Mouse (Mus musculus) hindbrain, postnatal 0 days (tissue): ENCODE data around the gene 2210016L21Rik. TPM values are rescaled to one million over a fixed set of nuclear protein-coding genes. Genes with fewer than 3 reads are reported as not detected.

Experiments
- ATAC-seq: fragments of 200-750 bp; cut with Nextera tagmentation; 2 replicates; pipeline ENCODE4 v1.8.0; 2017; ENCODE audit warnings: mild to moderate bottlenecking, moderate TSS enrichment, moderate library complexity
- DNase-seq: peaks from one replicate; pipeline ENCODE4 v3.0.0-alpha.2; 2015; ENCODE audit warnings: low spot score
- H3K27ac ChIP-seq: fragments of 300-500 bp; sonication (generic); 2 replicates; pipeline ENCODE4 v1.5.1; 2014; ENCODE audit warnings: mild to moderate bottlenecking
- H3K27me3 ChIP-seq: fragments of 300-500 bp; sonication (generic); 2 replicates; pipeline ENCODE4 v1.6.1; 2014; ENCODE audit warnings: low read length, mixed read lengths; ENCODE audit not compliant: insufficient read depth
- H3K36me3 ChIP-seq: fragments of 300-500 bp; sonication (generic); 2 replicates; pipeline ENCODE4 v1.6.1; 2014; ENCODE audit warnings: low read length, mixed read lengths; ENCODE audit not compliant: insufficient read depth
- H3K4me1 ChIP-seq: fragments of 300-500 bp; sonication (generic); 2 replicates; pipeline ENCODE4 v1.6.1; 2014; ENCODE audit warnings: antibody characterized with exemption, low read length, mixed read lengths; ENCODE audit not compliant: insufficient read depth
- H3K4me2 ChIP-seq: fragments of 300-500 bp; sonication (generic); 2 replicates; pipeline ENCODE4 v1.6.1; 2014; ENCODE audit warnings: low read depth, mild to moderate bottlenecking, low read length, moderate library complexity, mixed read lengths
- H3K4me3 ChIP-seq: fragments of 300-500 bp; sonication (generic); 2 replicates; pipeline ENCODE4 v1.5.1; 2014; ENCODE audit warnings: low read length
- H3K9ac ChIP-seq: fragments of 300-500 bp; sonication (generic); replicated peaks from 2 replicates; pipeline ENCODE4 v1.6.1; 2014; ENCODE audit warnings: mild to moderate bottlenecking, low read length, moderate library complexity, mixed read lengths
- H3K9me3 ChIP-seq: fragments of 300-500 bp; sonication (generic); 2 replicates; pipeline ENCODE4 v1.6.1; 2016; ENCODE audit warnings: low read length, mixed read lengths
- CTCF ChIP-seq: IDR thresholded peaks from 2 replicates; pipeline ENCODE4 v1.5.1; 2016; ENCODE audit warnings: antibody characterized with exemption, control low read depth, low read depth
- WGBS: fragments of 180-500 bp; shearing (Covaris S2); extraction: QIAGEN DNeasy Blood & Tissue Kit; methylation state at CpG from one replicate; pipeline ENCODE4 v1.1.7; 2014; 5-methylcytosine and 5-hydroxymethylcytosine counted together
- polyA plus RNA-seq: library from polyadenylated mRNA; unstranded; fragments of >200 nt; fragmentation: Nextera tagmentation; extraction: Ambion mirVana; gene quantifications from 2 replicates; pipeline ENCODE4 v1.2.1, GENCODE M21; 2015
- total RNA-seq: library from RNA; depleted of rRNA; stranded (reverse); fragments of >200 nt; gene quantifications from 2 replicates; pipeline ENCODE4 v1.2.3, GENCODE M21; 2014; rRNA removed

2210016L21Rik gene
- total and polyA plus RNA-seq, 2 experiments from 2014 or later = 53.0 to 178 TPM

DNA sequence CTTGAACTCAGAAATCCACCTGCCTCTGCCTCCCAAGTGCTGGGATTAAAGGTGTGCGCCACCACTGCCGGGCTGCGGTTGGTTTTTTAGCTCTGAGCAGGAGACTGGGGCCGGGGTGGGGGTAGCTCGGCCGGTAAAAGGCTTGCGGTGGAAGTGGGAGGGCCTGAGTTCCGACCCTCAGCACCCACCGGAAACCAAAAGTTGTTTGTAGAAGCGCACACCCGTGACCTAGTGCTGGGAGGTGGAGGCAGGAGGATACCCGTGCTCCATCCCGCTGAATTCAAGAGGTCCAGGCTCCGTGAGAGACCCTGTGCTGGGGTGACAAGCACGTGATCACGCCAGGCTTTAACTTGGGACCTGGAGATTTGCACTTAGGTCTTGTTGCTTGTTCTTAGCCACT, 54.5 kb downstream of the 2210016L21Rik start:
- no peaks in the 10 kb centered on the region for H3K27me3 ChIP-seq
- no peaks in the 10 kb centered on the region for H3K36me3 ChIP-seq
- WGBS = 80% methylated on average over 16 of the region's 16 CpGs
- TF ChIP-seq CTCF = no peak
- DNase-seq (no peak), ATAC-seq (no peak)
- H3K9me3 ChIP-seq = no peaks in the 10 kb centered on the region
- H3K9ac ChIP-seq = no peak overlapping the region
- no peak overlapping the region for H3K4me3 ChIP-seq
- no peaks in the 10 kb centered on the region for H3K4me1 ChIP-seq
- H3K27ac ChIP-seq = no peak overlapping the region
- H3K4me2 ChIP-seq = no peak overlapping the region

GRCm38 (mm10) chr5:114997327-114997726, 55.4 kb downstream of the 2210016L21Rik start:
- Histone ChIP-seq H3K4me3 (no peak overlapping the region), H3K9ac (no peak overlapping the region), H3K4me2 (no peak overlapping the region), H3K4me1 (no peaks in the 10 kb centered on the region), H3K9me3 (no peaks in the 10 kb centered on the region), H3K27me3 (no peaks in the 10 kb centered on the region), H3K36me3 (no peaks in the 10 kb centered on the region), H3K27ac (no peak overlapping the region)
- 79% methylated on average over 6 of the region's 6 CpGs for WGBS
- DNase-seq = no peak
- no peak for TF ChIP-seq CTCF
- no peak for ATAC-seq

Other genes starting within 250 kb of the 2210016L21Rik start
- gene Tchp, start 234.4 kb upstream of the 2210016L21Rik start, total RNA-seq = 9.0 and 12.7 TPM in 2 replicates
- gene Tchp, start 234.4 kb upstream of the 2210016L21Rik start, polyA plus RNA-seq = 14.4 and 15.6 TPM in 2 replicates
- gene Ankrd13a, start 167.5 kb upstream of the 2210016L21Rik start, total RNA-seq = 44.7 and 55.1 TPM in 2 replicates
- 30.7 and 31.4 TPM in 2 replicates for gene Ankrd13a, start 167.5 kb upstream of the 2210016L21Rik start, polyA plus RNA-seq
- 41.2 and 43.5 TPM in 2 replicates for gene Git2, start 166.6 kb upstream of the 2210016L21Rik start, total RNA-seq
- 34.4 and 36.4 TPM in 2 replicates for gene Git2, start 166.6 kb upstream of the 2210016L21Rik start, polyA plus RNA-seq
- gene 1500011B03Rik, start 118.7 kb upstream of the 2210016L21Rik start, total RNA-seq = 250 and 316 TPM in 2 replicates
- 354 and 366 TPM in 2 replicates for gene 1500011B03Rik, start 118.7 kb upstream of the 2210016L21Rik start, polyA plus RNA-seq
- not detected in 2 replicates for gene 4930519G04Rik, start 88.5 kb upstream of the 2210016L21Rik start, total RNA-seq
- not detected in 2 replicates for gene 4930519G04Rik, start 88.5 kb upstream of the 2210016L21Rik start, polyA plus RNA-seq
- gene Gm9936, start 83.5 kb upstream of the 2210016L21Rik start, total RNA-seq = 3.5 and 3.9 TPM in 2 replicates
- gene Gm9936, start 83.5 kb upstream of the 2210016L21Rik start, polyA plus RNA-seq = 2.4 and 2.8 TPM in 2 replicates
- 6.3 and 6.9 TPM in 2 replicates for gene Oasl2, start 45.2 kb upstream of the 2210016L21Rik start, total RNA-seq
- gene Oasl2, start 45.2 kb upstream of the 2210016L21Rik start, polyA plus RNA-seq = 4.7 and 6.1 TPM in 2 replicates
- gene Oasl1, start 18.9 kb upstream of the 2210016L21Rik start, total RNA-seq = 0.63 and 1.0 TPM in 2 replicates
- 0.25 and 0.32 TPM in 2 replicates for gene Oasl1, start 18.9 kb upstream of the 2210016L21Rik start, polyA plus RNA-seq
- not detected in 2 replicates for gene Hnf1a, start 28.9 kb downstream of the 2210016L21Rik start, total RNA-seq
- 0.05 TPM in 2 replicates for gene Hnf1a, start 28.9 kb downstream of the 2210016L21Rik start, polyA plus RNA-seq
- 136 and 147 TPM in 2 replicates for gene Sppl3, start 69.0 kb downstream of the 2210016L21Rik start, total RNA-seq
- 30.1 and 31.1 TPM in 2 replicates for gene Sppl3, start 69.0 kb downstream of the 2210016L21Rik start, polyA plus RNA-seq
- gene Gm10401, start 156.1 kb downstream of the 2210016L21Rik start, total RNA-seq = not detected in 2 replicates
- 38.5 and 39.3 TPM in 2 replicates for gene Gm10401, start 156.1 kb downstream of the 2210016L21Rik start, polyA plus RNA-seq
- 30.3 and 32.5 TPM in 2 replicates for gene Acads, start 177.2 kb downstream of the 2210016L21Rik start, total RNA-seq
- 22.1 and 25.3 TPM in 2 replicates for gene Acads, start 177.2 kb downstream of the 2210016L21Rik start, polyA plus RNA-seq
- gene Unc119b, start 192.8 kb downstream of the 2210016L21Rik start, total RNA-seq = 27.0 and 32.1 TPM in 2 replicates
- gene Unc119b, start 192.8 kb downstream of the 2210016L21Rik start, polyA plus RNA-seq = 22.5 and 23.4 TPM in 2 replicates
- gene Mlec, start 216.0 kb downstream of the 2210016L21Rik start, total RNA-seq = 65.5 and 80.9 TPM in 2 replicates
- gene Mlec, start 216.0 kb downstream of the 2210016L21Rik start, polyA plus RNA-seq = 15.5 and 20.6 TPM in 2 replicates